Mouse (Mus musculus): ENCODE measurements around the gene Klhl10.

Gene Klhl10

DNA sequence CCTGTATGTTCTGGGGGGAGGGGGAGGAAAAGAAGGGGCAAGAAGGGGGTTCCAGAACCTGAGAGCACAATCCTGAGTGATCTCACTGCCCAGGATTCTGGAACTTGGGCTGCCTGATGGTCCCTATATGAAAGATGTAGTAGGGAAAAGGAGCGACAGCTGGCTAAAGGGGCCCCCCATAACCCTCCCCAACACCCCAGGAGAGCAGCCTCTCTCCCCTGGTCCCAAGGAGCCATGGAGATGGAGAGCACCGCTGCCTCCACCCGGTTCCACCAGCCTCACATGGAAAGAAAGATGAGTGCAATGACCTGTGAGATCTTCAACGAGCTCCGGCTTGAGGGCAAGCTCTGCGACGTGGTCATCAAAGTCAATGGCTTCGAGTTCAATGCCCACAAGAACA lies at the start of gene Klhl10, which contains the start of gene Nt5c3b:
TSS of gene Klhl10 (plus strand) at position 121 of the 400 bp plus-strand sequence.
TSS of gene Nt5c3b (minus strand) at position 12 of the 400 bp plus-strand sequence.
- no peak for DNase-seq (ENCODE audit: low spot score)

- DNase-seq (ENCODE audit: low spot score) = no peak
These were observed 48.8 kb upstream of the Klhl10 start for GRCm38 (mm10) chr11:100392958-100393357.

- peak; percentile 40 for DNase-seq (ENCODE audit: low spot score)
These were observed 48.0 kb upstream of the Klhl10 start for GRCm38 (mm10) chr11:100393733-100394132.

GRCm38 (mm10) chr11:100394353-100395074 lies 47.2 kb upstream of the Klhl10 start:
- DNase-seq (ENCODE audit: low spot score) = no peak

- DNase-seq (ENCODE audit: low spot score) = peak; percentile 69
These were observed 46.5 kb upstream of the Klhl10 start for GRCm38 (mm10) chr11:100395200-100395599.

DNA sequence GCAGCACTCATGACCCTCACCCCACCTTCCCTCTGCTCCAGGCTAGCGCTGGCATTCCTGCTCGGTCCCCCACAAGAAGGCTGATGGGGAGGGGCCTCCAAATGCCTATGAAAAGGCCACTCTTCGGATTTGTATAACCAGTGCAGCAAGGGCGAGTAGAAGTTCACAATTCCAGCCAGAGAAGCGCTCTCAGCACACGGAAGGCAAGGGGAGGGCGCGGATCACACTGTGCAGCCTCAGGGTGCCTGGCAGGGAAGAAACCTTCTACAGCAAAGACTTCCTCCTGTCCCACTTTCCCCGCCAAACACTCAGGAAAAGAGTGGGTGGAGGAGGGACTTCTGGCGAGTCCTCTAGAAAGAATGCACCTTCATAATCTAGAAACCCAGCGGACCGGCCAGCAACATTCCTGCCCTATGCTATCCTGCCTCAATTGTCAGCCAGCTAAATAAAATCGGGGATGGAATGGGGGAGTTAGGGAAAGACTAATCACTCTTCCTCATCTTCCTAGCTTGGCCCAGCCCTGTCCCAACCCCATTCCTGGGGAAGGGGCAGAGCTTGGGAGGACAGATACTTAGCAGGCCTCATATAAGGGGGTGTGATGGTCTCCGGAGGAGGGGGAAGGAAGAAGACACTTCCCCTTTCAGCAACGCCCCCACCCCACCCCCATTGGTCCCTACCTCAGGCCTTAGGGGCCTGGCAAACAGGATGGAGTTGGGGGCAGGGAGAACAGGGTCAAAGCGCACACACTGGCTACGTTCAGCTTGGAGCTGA lies 45.7 kb upstream of the Klhl10 start:
- peak; percentile 33 for DNase-seq (ENCODE audit: low spot score)

GRCm38 (mm10) chr11:100396886-100397599 lies 44.7 kb upstream of the Klhl10 start:
- DNase-seq (ENCODE audit: low spot score) = no peak

DNA sequence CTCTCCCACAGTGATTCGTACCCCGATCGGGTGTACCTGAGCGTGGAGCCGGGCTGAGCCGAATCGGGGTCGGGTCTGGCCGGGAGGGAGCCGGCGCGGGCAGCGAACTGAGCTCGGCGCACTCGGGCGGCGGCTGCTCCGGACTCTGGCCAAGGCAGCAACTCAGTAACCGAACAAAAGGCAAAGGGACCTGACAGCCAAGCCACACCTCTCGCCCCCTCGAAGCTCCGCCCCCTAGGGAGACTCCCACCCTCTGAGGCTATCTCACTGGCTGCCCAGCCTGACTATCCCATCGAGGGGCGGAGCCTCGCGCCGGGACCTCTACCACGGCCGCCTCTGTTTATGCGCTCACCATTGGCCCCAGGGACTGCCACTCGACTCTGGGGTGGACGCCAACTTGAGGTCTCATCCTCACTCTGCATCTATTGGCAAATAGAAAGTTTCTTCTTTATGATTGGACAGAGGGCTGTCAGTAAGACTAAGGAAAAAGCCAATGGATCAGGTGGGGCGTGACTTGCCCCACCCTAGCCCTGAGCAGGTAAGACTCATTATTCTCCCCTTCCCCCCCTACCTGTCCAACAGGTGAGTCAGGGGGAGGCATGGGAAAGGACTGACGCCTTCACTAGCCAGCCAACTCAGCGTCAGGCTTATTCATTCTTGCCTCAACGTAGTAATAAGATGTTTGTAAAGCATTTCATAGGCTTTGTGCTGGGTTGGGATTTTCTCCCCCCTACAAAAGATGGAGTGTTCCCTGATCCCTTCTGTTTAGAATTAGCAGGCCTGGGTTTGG lies 43.9 kb upstream of the Klhl10 start, which contains the start of gene Jup:
TSS of gene Jup (minus strand) at position 164 of the 790 bp plus-strand sequence.
- peak; percentile 98 for DNase-seq (ENCODE audit: low spot score)

DNA sequence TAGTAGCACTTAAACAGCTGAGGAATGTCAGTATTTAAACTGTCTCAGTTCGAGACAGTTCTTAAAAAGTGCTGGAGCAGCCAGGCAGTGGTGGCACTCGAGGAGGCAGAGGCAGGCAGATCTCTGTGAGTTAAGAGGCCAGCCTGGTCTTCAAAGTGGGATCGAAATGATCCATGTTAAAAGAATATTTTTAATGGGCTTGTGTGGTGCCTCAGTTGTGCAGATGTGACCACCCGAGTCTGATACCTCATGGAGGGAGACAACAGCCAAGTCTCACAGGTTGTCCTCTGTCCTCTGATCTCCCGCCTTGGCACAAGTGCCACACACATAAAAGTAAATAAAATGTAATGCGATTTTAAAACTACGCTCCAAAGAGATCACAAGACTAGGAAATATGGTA lies 43.2 kb upstream of the Klhl10 start:
- no peak for DNase-seq (ENCODE audit: low spot score)

GRCm38 (mm10) chr11:100399320-100399719 lies 42.4 kb upstream of the Klhl10 start:
- no peak for DNase-seq (ENCODE audit: low spot score)

GRCm38 (mm10) chr11:100399727-100400538 lies 41.8 kb upstream of the Klhl10 start:
- DNase-seq (ENCODE audit: low spot score) = no peak

GRCm38 (mm10) chr11:100400842-100401241 lies 40.9 kb upstream of the Klhl10 start:
- no peak for DNase-seq (ENCODE audit: low spot score)

DNA sequence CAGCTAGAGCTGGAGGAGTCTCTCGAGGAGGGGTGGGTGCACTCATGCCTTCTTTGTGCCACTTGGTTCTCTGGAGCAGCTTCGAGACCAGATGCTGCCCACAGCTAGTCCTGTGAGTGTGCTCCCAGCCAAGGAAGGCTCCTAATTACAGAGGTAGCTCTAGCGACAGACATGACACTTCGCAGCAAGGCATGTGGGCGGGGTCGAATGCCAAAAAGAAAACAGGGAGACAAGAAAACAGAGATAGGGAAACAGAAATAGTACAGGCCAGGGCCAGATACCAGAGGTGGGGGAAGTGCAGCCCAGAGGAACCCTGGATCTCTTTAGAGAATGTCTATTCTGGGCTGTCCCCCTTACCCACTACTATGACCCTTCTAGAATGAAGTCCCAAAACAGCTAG lies 39.5 kb upstream of the Klhl10 start:
- peak; percentile 47 for DNase-seq (ENCODE audit: low spot score)

GRCm38 (mm10) chr11:100402682-100403081 lies 39.0 kb upstream of the Klhl10 start:
- DNase-seq (ENCODE audit: low spot score) = no peak

GRCm38 (mm10) chr11:100403445-100404134 lies 38.1 kb upstream of the Klhl10 start:
- DNase-seq (ENCODE audit: low spot score) = no peak

- no peak for DNase-seq (ENCODE audit: low spot score)
These were observed 37.2 kb upstream of the Klhl10 start for GRCm38 (mm10) chr11:100404456-100405074.

GRCm38 (mm10) chr11:100406273-100406672 lies 35.4 kb upstream of the Klhl10 start:
- no peak for DNase-seq (ENCODE audit: low spot score)

DNA sequence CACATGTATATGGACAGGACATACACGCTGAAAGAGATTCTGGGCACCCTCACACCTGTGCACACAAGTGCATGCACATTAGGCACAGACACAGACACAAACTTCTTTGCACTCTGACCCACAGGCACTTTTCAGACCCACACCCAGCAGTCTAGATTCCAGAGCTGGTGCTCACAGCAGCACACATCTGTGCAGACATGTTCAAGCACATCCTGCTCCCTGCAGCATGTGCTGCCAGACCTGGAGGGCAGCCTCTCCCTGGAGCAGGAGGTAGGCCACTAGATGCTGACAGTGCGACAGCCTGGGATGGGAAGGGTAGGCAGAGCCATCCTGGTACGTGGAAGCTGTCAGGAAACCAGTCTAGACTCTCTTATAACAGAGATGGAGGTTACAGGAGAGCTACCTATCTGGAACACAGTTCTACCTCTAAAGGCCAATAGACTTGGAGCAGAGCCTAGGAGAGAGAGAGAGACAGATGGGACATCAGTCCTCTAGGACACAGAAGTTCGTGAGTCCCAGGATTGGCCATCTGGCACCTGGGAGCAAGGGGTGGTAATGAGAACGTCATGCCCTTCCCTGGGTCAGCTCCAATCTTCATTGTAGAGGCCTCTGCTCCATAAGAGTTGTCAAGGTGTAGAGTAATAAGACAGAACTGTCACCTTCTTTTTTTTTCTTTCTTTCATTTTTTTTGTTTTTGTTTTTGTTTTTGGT lies 34.6 kb upstream of the Klhl10 start:
- no peak for DNase-seq (ENCODE audit: low spot score)
